Mouse (Mus musculus) liver, embryonic 16.5 days (tissue): ENCODE results near the gene Olfr147. TPM values are rescaled to one million over a fixed set of nuclear protein-coding genes. Genes with fewer than 3 reads are reported as not detected.
"Not testable (repeated sequence)": the region's sequence is repeated elsewhere in the genome, so short reads cannot be mapped to it uniquely, and the experiment has no call there.

Experiments
- ATAC-seq: fragments of 200-750 bp; cut with Nextera tagmentation; 2 replicates; pipeline ENCODE4 v1.8.0; 2017; ENCODE audit warnings: low read depth, mild to moderate bottlenecking, moderate number of reproducible peaks, moderate library complexity
- H3K27ac ChIP-seq: fragments of 300-500 bp; sonication (generic); 2 replicates; pipeline ENCODE4 v1.5.1; 2014; ENCODE audit warnings: mild to moderate bottlenecking, low read length
- H3K27me3 ChIP-seq: fragments of 300-500 bp; sonication (generic); 2 replicates; pipeline ENCODE4 v1.6.1; 2014; ENCODE audit warnings: low read depth, low read length, mixed read lengths; ENCODE audit not compliant: control insufficient read depth, insufficient read depth
- H3K36me3 ChIP-seq: fragments of 300-500 bp; sonication (generic); 2 replicates; pipeline ENCODE4 v1.6.1; 2014; ENCODE audit warnings: mild to moderate bottlenecking; ENCODE audit not compliant: control insufficient read depth, insufficient read depth
- H3K4me1 ChIP-seq: fragments of 300-500 bp; sonication (generic); 2 replicates; pipeline ENCODE4 v1.6.1; 2014; ENCODE audit warnings: low read depth, low read length, mixed read lengths; ENCODE audit not compliant: control insufficient read depth
- H3K4me2 ChIP-seq: fragments of 300-500 bp; sonication (generic); 2 replicates; pipeline ENCODE4 v1.6.1; 2014; ENCODE audit warnings: low read depth, low read length, mixed read lengths
- H3K4me3 ChIP-seq: fragments of 300-500 bp; sonication (generic); 2 replicates; pipeline ENCODE4 v1.5.1; 2014; ENCODE audit warnings: low read depth, mild to moderate bottlenecking, low read length
- H3K9ac ChIP-seq: fragments of 300-500 bp; sonication (generic); 2 replicates; pipeline ENCODE4 v1.6.1; 2014; ENCODE audit warnings: low read depth, low read length
- H3K9me3 ChIP-seq: fragments of 300-500 bp; sonication (generic); replicated peaks from 2 replicates; pipeline ENCODE4 v1.6.1; 2016; ENCODE audit warnings: low read length; ENCODE audit not compliant: control insufficient read depth
- WGBS: fragments of 180-500 bp; shearing (Covaris S2); extraction: QIAGEN DNeasy Blood & Tissue Kit; methylation state at CpG from one replicate; pipeline ENCODE4 v1.1.7; 2014; ENCODE audit not compliant: insufficient replicate concordance; 5-methylcytosine and 5-hydroxymethylcytosine counted together
- polyA plus RNA-seq: library from polyadenylated mRNA; unstranded; fragments of >200 nt; fragmentation: Nextera tagmentation; extraction: Ambion mirVana; gene quantifications from 2 replicates; pipeline ENCODE4 v1.2.1, GENCODE M21; 2015

Olfr147 gene
- polyA plus RNA-seq, result not detected in 2 replicates

- no peak within 1 kb of the TSS for H3K4me2 ChIP-seq
- ATAC-seq, result no peak
- H3K4me1 ChIP-seq, result no peaks in the 10 kb centered on the region
- H3K9me3 ChIP-seq, result no peaks in the 10 kb centered on the region
- H3K4me3 ChIP-seq, result no peak within 1 kb of the TSS
- no peaks in the 10 kb centered on the region for H3K36me3 ChIP-seq
- no peaks in the 10 kb centered on the region for H3K27me3 ChIP-seq
- H3K27ac ChIP-seq, result no peak within 1 kb of the TSS
- H3K9ac ChIP-seq, result no peak within 1 kb of the TSS
- WGBS, result 56% methylated on average over 1 of the region's 1 CpGs
Measured at GRCm38 (mm10) chr9:38401398-38401797, at the start of gene Olfr147. TSS of gene Olfr147 (plus strand) at chr9:38401698.

- no peaks in the 10 kb centered on the region for H3K4me1 ChIP-seq
- 80% methylated on average over 2 of the region's 2 CpGs for WGBS
- no peak within 1 kb of the TSS for H3K9ac ChIP-seq
- H3K27ac ChIP-seq, result no peak within 1 kb of the TSS
- no peak within 1 kb of the TSS for H3K4me2 ChIP-seq
- no peaks in the 10 kb centered on the region for H3K9me3 ChIP-seq
- H3K36me3 ChIP-seq, result no peaks in the 10 kb centered on the region
- ATAC-seq, result no peak
- H3K4me3 ChIP-seq, result no peak within 1 kb of the TSS
- no peaks in the 10 kb centered on the region for H3K27me3 ChIP-seq
Measured at GRCm38 (mm10) chr9:38366596-38366995, 34.9 kb upstream of the Olfr147 start, which contains the start of gene Olfr250. TSS of gene Olfr250 (plus strand) at chr9:38366896.

- H3K9ac ChIP-seq, result no peak within 1 kb of the TSS
- H3K9me3 ChIP-seq, result no peaks in the 10 kb centered on the region
- H3K36me3 ChIP-seq, result no peaks in the 10 kb centered on the region
- no peak within 1 kb of the TSS for H3K4me3 ChIP-seq
- H3K4me2 ChIP-seq, result no peak within 1 kb of the TSS
- no peak for ATAC-seq
- 36% methylated on average over 2 of the region's 2 CpGs for WGBS
- H3K4me1 ChIP-seq, result no peaks in the 10 kb centered on the region
- H3K27ac ChIP-seq, result no peak within 1 kb of the TSS
- no peaks in the 10 kb centered on the region for H3K27me3 ChIP-seq
Measured at GRCm38 (mm10) chr9:38376786-38377185, 24.7 kb upstream of the Olfr147 start, which contains the start of gene Olfr251. TSS of gene Olfr251 (plus strand) at chr9:38377086.

- H3K9ac ChIP-seq, ATAC-seq, H3K9me3 ChIP-seq, H3K27ac ChIP-seq, H3K4me1 ChIP-seq, H3K36me3 ChIP-seq, H3K27me3 ChIP-seq, H3K4me2 ChIP-seq, H3K4me3 ChIP-seq: not testable (repeated sequence)
- WGBS, result 70% methylated on average over 3 of the region's 3 CpGs
Measured at GRCm38 (mm10) chr9:38407502-38407901, 6.0 kb downstream of the Olfr147 start.

- not testable (repeated sequence) for H3K27ac ChIP-seq, H3K9me3 ChIP-seq, H3K4me1 ChIP-seq, H3K9ac ChIP-seq, H3K4me3 ChIP-seq, H3K36me3 ChIP-seq, H3K27me3 ChIP-seq, H3K4me2 ChIP-seq, ATAC-seq
- WGBS, result 81% methylated on average over 14 of the region's 14 CpGs
Measured at GRCm38 (mm10) chr9:38413502-38413901, 12.0 kb downstream of the Olfr147 start.

GRCm38 (mm10) chr9:38423801-38424200 is 22.3 kb downstream of the Olfr147 start:
- H3K27me3 ChIP-seq, result no peaks in the 10 kb centered on the region
- no peaks in the 10 kb centered on the region for H3K9me3 ChIP-seq
- no peaks in the 10 kb centered on the region for H3K36me3 ChIP-seq
- ATAC-seq, result no peak
- no peak overlapping the region for H3K4me2 ChIP-seq
- H3K9ac ChIP-seq, result no peak overlapping the region
- H3K4me3 ChIP-seq, result no peak overlapping the region
- no peaks in the 10 kb centered on the region for H3K4me1 ChIP-seq
- no peak overlapping the region for H3K27ac ChIP-seq

- no peaks in the 10 kb centered on the region for H3K9me3 ChIP-seq
- H3K36me3 ChIP-seq, result no peaks in the 10 kb centered on the region
- no peaks in the 10 kb centered on the region for H3K4me1 ChIP-seq
- no peaks in the 10 kb centered on the region for H3K27me3 ChIP-seq
- no peak for ATAC-seq
- no peak overlapping the region for H3K4me3 ChIP-seq
- no peak overlapping the region for H3K4me2 ChIP-seq
- WGBS, result 26% methylated on average over 1 of the region's 1 CpGs
- H3K27ac ChIP-seq, result no peak overlapping the region
- H3K9ac ChIP-seq, result no peak overlapping the region
Measured at GRCm38 (mm10) chr9:38427026-38427425, 25.5 kb downstream of the Olfr147 start.

GRCm38 (mm10) chr9:38429155-38429554 is 27.7 kb downstream of the Olfr147 start, which contains the start of gene Olfr901:
TSS of gene Olfr901 (plus strand) at chr9:38429455.
- no peaks in the 10 kb centered on the region for H3K27me3 ChIP-seq
- WGBS, result 59% methylated on average over 1 of the region's 1 CpGs

GRCm38 (mm10) chr9:38447352-38447751 is 45.9 kb downstream of the Olfr147 start, which contains the start of gene Olfr902:
TSS of gene Olfr902 (plus strand) at chr9:38447652.
- WGBS, result 74% methylated on average over 5 of the region's 5 CpGs
- Histone ChIP-seq H3K36me3 (no peaks in the 10 kb centered on the region), H3K4me3 (no peak within 1 kb of the TSS), H3K4me2 (no peak within 1 kb of the TSS), H3K27ac (no peak within 1 kb of the TSS), H3K4me1 (no peaks in the 10 kb centered on the region), H3K27me3 (no peaks in the 10 kb centered on the region), H3K9me3 (no peaks in the 10 kb centered on the region), H3K9ac (no peak within 1 kb of the TSS)
- ATAC-seq, result no peak

More at GRCm38 (mm10) chr9:38429155-38429554, 27.7 kb downstream of the Olfr147 start, which contains the start of gene Olfr901:
- ATAC-seq, result no peak
- Histone ChIP-seq H3K4me1 (no peaks in the 10 kb centered on the region), H3K36me3 (no peaks in the 10 kb centered on the region), H3K4me3 (no peak within 1 kb of the TSS), H3K9ac (no peak within 1 kb of the TSS), H3K9me3 (no peaks in the 10 kb centered on the region), H3K4me2 (no peak within 1 kb of the TSS), H3K27ac (no peak within 1 kb of the TSS)
